Mouse (Mus musculus): ENCODE measurements around the gene Arl4a. TPM values are rescaled to one million over a fixed set of nuclear protein-coding genes. Genes with fewer than 3 reads are reported as not detected.

Arl4a gene
- polyA plus RNA-seq (2012; rRNA removed) = 36.6 and 36.9 TPM in 2 replicates

DNA sequence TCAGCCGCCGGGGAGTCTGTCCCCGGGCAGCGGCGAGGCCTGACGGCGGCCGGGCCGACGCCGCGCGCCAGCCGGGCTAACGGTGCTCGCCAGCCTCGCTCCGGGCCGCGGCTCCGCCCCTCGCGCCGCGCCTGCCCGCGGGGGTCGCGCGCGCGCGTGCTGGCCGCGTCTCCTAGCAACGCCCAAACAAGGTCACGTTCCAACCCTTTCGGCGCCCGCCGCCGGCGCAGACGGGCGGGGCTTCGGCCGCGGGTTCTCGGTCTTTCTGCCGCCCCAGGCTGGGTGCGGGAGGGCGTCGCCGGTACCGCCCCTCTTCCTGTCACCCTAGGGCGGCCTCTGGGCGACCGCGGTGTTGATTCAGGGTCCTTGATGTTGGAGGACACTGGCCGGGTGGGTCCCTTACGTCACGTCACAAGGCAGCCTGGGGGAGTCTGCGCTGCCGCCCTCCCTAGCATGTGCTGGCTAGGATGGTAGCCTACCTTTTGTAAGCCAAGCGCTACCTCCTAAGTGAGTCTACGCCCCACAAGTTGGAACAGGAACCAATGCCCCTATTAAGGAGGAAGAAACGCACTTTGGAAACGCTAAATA, at the start of gene Arl4a:
Gene Arl4a (minus strand): TSS at position 150 of the 588 bp plus-strand sequence.
- DNase-seq (ENCODE audit: extremely low spot score in 1 of 2, low spot score in 1 of 2) = peak; percentile 64 to 88

DNA sequence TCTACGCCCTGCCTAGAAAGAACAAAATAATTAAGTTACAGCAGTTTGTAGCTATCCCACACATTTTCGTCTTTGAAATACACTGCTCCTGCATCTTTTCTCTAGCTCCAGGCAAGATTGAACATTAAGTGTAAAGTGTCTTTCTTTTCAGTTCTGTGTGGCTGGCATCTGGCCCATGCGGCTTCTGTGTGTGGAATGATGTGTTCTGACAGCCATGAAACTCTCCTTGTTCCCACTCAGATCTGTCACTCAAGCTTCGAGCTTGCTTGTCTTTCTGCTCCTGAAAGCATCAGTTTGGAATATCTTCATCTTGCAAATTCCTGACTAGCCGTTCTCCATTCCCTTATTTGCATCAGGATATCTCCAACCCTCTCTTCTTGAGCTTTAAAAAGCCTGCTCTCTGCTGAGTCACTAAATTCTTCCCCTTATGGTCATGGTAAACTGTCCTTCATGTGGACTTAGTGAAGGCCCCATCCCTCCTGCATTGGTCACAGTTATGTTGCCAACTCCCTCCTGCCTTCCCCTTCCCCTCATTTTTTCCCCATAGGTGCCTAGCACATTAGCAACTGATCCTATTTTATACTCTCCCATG, 48.0 kb upstream of the Arl4a start:
- peak; percentile 19 to 52 for DNase-seq (ENCODE audit: extremely low spot score in 1 of 2, low spot score in 1 of 2)

DNA sequence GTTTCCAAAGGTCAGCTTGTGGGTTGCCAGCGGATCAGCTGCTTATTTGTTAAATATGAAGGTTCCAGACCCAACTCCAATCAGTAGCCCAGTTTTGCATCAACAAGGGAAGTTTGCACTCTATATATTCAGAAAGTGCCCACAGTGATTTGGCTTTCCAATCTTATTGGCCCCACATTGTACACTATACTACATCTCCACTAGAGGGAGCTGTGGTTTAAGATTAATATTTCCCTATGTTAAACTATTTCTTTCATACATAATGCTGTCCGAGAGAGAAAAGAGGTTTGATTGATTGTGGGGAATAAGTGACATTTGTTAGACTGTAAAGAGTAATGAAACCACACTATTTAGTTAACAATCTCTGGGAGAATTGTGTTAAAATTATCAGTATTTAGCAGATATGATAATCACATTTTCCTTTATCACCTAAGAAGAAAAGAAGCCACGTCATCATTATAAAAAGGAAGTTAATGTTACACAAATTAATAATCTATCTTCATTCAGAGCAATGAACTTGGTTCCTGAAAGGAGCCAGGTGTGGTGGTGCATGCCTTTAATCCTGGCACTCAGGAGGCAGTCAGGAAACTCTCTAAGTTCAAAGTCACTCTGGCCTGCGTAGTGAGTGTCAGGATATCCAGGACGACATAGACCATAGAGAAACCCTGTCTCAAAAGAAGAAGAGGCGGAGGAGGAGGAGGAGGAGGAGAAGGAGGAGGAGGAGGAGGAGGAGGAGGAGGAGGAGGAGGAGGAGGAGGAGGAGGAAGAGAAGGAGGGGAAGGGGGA, 44.8 kb upstream of the Arl4a start:
- peak in 1 of 2 experiments; percentile 67 for DNase-seq (ENCODE audit: extremely low spot score in 1 of 2, low spot score in 1 of 2)

DNA sequence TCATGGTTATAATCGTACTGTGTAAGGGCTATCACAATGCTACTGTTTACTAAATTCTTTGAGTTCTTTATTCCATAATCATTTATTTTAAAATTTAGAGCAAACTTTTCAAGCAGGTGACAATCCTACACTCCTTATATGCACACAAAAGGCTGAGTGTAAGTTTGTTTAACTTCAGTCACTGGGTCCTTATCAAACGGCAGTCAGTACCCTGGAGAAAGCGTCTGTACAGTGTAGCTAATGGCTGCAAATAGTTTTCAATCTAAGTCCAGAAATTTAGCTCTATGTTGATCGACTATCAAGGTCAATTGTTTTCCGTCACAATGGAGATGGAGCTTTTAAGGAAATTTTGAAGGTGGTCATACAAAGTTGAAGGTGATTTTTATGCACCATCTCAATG, 44.2 kb upstream of the Arl4a start:
- no peak for DNase-seq (ENCODE audit: extremely low spot score in 1 of 2, low spot score in 1 of 2)

DNA sequence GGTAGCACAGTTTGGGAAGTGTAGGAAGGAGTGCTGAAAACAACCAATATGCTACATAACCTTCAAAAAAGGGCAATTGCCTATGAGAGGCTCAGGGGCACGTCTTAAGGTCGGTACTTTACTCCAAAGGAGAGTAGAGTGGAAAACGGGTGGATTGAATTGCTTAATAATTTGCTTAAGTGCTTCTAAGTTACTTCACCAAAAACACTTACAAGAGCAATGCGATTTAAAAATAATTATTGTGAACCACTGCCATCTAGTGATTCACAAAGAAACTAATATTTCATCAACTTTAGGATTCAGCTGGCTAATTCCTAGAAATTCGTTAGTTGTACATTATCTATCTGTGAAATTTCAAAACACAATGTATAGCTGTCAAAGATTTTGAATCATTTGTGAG, 35.8 kb upstream of the Arl4a start:
- DNase-seq (ENCODE audit: extremely low spot score in 1 of 2, low spot score in 1 of 2) = peak in 1 of 2 experiments; percentile 14

DNA sequence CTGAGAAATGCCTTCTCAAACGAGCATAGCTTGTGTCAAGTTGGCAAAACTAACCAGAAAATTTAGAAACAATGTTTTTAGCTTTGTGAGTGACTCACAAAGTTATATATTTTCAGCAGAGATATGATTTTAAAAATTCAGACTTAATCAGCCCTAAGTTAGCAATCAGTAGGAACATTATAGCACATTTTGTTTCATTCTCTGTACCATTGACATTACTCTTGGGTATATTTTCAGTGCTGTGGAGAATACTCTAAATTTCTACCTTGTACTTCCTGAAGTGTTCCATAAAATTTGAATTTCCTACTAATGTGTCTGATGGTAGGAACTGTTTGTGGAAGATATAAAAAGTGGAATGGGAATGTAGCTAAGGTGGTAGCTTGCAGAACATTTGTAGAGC, 9.2 kb upstream of the Arl4a start:
- DNase-seq (ENCODE audit: extremely low spot score in 1 of 2, low spot score in 1 of 2) = peak in 1 of 2 experiments; percentile 3

DNA sequence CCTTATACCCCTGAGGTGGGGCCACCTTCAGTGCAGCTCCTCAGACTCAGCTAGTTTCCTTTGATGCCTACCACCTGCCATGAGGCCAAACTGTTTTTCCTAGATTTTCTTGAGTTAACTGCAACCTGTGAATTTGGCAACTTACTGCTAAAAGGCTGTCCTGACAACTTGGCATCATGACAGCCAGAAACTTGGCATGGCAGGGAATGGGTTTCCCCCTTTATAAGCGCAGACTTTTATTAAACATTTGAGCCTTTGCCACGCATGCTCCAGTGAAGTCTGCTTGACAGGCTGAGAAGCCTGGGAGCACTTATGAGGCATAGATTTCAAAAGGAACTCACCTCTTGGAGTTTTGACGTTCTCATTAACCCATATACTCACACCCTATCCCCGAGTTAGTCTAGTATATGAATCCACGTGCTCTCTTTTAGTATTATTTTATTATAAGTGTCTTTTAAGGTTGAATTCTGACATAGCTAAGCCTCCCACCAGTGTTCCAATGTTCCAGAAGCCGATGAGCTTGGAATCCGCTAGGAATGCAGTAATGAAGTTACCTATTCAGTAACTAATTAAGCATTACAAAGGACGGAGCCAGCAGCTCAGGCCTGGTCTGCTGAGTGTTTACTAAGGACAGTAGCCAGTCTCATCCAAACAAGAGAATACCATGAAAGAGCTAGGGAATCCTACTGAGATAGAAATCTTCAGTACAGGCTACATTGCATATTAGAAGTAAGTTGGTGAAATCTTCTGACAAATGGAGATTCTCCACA, 6.2 kb upstream of the Arl4a start:
- DNase-seq (ENCODE audit: extremely low spot score in 1 of 2, low spot score in 1 of 2) = no peak

DNA sequence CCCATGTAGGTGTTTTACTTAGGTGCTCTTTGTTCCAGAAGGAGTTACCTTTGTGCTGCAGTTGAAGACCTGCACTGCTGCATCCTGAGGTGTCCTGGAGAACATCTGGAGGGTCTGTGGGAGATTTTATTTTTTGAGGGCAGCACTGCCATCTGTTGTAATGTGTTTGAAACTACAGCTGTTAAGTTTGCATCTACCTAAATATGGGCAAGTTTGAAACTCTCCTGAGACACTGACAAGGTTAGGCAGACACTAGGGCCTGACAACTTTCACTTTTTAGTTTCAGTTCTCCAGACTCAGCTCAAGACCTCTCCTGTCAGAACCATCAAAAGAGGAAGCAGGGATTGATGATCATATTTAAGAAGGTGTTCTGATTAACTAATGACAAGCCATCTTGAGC, 2.2 kb upstream of the Arl4a start:
- peak in 1 of 2 experiments; percentile 62 for DNase-seq (ENCODE audit: extremely low spot score in 1 of 2, low spot score in 1 of 2)

DNA sequence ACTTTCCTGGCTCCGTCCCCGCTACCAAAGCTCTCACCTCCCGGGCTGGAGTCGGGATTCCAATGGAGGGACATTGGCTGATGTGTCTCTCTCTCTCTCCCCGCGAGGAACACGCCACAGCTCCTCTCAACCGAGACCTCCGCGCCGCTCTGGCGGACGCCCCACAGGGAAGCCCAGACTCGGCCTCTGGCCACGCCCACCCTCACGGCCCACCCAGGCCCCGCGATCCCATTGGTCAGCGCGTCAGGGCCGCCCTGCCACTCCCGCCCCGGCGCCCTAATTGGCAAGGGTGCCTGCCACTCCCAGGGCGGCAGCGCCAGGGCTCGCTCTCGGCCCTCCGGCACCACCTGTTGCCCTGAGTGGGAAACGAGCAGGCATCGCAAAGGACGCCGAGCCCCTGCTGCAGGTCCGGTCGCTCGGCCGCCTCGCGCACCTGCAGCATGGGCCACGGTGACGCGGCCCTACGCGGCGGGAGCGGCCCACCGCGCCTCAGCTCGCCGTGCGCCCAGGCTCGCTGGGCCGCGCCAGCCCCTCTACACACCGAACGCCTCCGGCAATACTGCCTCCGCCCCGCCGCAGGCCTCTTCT, 505 bp downstream of the Arl4a start:
- DNase-seq (ENCODE audit: extremely low spot score in 1 of 2, low spot score in 1 of 2) = peak; percentile 94 to 98

DNA sequence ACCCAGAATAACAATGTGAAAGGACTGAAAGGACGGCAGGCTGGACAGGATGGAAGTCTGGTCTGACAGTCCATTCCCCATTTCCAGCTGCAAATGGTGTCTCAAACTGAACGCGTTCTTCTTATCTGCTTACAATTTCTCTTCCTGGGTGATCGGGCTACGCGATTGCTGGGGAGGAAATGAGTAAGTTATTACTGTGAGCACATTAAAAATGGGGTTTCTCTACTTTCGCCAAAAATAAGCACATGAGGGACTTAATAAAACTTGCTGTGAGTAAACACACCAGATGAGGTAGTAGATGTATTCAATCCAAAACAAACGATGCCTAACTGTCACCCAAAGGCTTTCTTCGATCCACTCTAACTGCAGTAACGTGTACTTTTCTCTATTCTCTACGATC, 1.2 kb downstream of the Arl4a start:
- no peak for DNase-seq (ENCODE audit: extremely low spot score in 1 of 2, low spot score in 1 of 2)

DNA sequence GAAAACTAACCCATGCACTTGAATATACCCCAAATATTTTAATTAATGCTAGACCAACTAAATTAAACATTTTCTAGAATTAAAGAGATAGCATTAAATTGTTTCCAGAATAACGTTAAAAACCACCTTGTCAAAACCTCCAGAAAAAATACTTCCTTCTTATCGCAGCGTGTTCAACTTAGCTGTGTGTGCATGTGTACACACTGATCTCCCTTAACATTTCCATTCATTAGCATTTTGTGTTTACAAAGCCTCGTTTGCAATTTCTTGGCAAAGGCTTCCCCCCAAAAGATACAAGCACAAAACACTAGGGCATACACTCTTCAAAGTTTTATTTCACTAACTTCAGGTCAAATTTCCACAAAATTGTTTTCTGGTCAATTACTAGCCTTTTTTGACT, 2.3 kb downstream of the Arl4a start:
- no peak for DNase-seq (ENCODE audit: extremely low spot score in 1 of 2, low spot score in 1 of 2)

DNA sequence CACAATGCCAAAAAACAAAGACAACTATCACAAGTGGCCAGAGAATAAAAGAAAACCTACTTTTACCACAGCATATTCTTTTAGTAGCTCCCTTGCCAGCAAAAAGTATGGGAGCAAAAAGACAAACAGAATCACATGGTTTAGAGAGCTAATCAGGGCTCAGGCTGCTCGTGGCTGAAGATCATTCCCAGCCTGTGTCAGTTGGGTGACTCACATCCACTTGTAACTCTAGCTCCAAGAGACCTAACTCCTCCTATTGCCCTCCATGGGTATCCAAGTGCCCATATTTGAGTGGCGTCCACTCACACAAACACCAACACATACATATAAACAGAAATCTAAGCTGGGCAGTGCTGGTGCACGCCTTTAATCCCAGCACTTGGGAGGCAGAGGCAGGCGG, 8.6 kb downstream of the Arl4a start:
- DNase-seq (ENCODE audit: extremely low spot score in 1 of 2, low spot score in 1 of 2) = no peak

DNA sequence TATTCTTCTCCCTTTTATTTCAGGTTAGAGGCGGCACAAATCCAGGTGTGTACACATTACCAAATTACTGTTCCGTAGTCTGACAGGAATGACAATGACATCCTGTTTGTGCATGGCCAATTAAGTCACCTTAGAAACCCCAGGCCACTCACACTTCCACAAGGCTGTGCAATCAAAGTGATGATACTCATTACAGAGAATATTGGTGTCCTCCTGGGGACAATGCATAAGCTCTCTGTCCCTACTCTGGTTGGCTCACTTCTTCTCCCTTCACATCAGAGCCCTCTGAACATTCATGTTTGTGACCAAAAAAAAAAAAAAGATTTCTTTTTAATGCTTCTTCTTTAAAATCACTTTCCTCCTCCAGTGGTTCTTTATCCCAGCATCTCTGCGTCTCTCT, 10.0 kb downstream of the Arl4a start:
- DNase-seq (ENCODE audit: extremely low spot score in 1 of 2, low spot score in 1 of 2) = no peak

DNA sequence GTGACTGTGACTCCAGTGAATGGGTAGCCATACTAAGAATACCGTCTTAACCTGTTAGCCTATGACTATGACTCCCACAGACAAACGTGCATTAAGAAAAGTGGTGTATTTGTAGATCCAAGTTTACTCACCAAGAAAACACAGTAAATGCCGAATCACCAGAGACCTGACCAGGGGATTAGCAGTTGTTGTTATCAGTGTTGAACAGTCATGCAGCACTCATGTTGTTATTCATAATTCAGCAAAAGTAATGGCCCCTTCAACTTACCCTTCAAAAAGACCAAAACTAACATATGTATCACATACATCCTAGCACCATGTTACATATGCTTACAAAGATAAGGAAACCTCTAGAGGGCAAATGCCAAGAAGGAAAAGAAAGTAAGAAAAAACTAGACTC, 10.4 kb downstream of the Arl4a start:
- DNase-seq (ENCODE audit: extremely low spot score in 1 of 2, low spot score in 1 of 2) = no peak

DNA sequence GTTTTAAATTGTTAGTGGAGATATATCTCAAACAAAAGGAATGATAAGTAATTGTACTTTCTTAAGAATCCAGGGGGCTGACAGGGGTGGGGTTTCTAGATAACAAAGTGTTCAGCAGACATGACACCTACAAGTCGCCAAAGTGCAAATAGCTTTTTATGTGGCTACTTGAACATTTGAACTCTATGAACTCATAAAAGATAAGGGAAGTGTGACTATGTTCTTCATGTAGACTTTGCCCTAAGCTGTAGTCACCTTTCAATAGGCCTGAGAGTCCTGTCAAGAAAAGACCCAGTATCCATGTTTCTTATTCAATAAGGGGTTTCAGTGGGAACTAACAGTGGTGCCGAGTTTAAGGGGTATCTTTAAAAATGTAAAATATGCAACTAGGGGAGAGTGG, 13.9 kb downstream of the Arl4a start:
- DNase-seq (ENCODE audit: extremely low spot score in 1 of 2, low spot score in 1 of 2) = no peak

DNA sequence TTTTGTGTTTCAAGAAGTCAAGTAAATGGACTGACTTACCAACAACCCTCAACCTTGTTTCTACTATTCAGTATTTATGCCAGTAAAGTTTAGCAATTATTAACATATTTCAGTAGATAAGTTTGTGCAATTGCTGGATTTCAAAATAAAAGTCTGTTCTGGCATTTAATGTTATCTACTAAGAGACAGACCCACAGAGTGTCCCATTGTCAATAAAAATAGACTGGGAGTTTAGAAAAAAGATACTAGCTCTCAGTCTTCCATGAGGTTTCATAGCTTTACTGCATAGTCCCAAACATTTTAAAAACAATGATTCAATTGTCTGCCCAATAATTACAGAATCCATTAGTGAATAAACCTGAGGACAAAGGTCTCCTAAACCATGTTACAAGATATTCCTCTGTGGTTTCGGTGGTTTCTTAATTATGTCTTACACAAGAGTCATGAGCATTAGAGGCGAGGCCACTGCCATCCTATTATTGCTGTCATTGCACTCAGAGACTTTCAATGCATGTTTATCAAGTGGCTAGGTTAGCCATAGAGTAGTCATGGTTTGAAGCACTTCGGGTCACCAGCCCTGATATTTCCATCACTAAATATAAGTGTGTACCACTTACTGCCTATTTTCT, 14.7 kb downstream of the Arl4a start:
- DNase-seq (ENCODE audit: extremely low spot score in 1 of 2, low spot score in 1 of 2) = no peak

DNA sequence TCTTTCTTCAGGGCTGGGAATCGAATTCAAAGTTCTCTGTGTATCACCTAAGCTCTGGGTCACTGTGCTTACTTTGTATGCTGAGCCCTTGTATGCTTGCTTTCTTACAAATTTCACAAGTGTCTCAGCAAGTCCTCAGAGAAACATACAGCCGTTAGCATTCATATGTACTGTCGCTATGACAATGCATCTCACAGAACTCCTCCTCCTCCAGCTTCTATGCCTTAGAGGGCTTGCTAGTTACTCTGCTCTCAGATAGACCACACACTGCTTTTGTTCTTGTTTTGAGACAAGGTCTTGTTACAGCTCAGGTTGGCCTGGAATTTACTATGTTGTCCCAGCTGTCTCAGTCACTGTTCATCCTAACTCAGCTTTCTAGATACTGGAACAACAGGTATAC, 15.5 kb downstream of the Arl4a start:
- DNase-seq (ENCODE audit: extremely low spot score in 1 of 2, low spot score in 1 of 2) = no peak

DNA sequence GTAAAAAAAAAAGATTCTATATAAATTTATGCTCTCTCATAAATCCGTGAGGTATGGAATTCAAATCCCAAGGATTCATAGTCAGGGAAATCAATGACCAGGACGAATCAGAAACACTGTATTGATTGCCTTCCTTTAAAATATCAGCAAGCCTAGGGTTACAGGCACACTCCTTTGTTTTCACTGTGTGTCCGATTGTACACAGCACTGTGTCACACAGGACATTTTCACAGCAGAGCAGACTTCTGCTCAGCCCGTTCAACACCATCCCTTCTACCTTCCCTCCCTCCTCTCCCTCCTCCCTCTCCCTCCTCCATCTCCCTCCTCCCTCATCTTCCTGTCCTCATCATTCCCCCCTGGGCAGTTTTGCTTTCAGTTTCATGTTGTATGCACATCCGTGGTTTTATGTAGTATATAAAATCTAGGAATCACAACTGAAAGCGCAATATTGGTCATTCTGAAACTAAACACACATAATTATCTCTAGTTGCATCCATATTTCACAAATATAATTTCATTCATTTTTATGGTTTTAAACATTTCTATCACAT, 19.8 kb downstream of the Arl4a start:
- no peak for DNase-seq (ENCODE audit: extremely low spot score in 1 of 2, low spot score in 1 of 2)

DNA sequence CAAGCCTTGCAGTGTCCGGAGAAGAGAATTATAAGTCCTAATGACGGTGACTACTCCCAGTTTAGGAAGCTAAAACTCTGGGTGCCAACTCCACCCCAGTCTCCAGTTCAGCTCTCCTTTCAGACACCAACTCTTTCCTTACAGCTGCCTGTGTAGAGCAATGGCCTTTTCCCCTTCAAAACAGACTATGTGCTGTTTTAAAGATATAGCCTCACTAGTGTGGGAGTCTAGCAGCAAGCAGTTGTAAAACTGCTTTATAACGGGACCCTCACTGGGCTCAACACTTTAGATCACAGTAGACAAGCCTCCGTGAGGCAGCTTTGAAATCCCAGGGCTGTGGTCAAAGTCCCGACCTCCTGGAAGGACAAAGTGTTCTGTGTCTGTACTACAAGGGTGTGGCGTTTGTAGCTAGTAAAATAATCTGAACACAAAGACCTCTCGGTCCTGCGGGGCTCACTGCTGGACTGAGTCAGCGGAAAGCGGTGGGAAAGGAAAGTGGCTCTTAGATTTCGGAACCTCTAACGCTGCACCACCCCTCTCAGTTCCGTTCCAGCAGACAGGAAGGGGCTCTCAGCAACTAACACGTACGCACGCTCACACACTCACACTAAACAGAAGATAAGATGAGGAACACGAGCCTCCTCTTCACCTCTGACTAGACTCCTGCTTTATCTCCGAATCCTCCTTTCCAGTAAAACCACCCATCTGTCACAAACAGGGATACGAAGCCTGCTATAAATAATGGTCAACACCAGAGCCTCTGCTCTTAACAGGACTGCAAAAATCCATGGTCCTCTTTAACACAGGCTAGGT, 21.0 kb downstream of the Arl4a start:
- DNase-seq (ENCODE audit: extremely low spot score in 1 of 2, low spot score in 1 of 2) = peak in 1 of 2 experiments; percentile 18
